Mouse (Mus musculus) MEL (cell line): ENCODE results near the gene Zdbf2. TPM values are rescaled to one million over a fixed set of nuclear protein-coding genes. Genes with fewer than 3 reads are reported as not detected.

Experiments
- DNase-seq: peaks from one replicate; pipeline ENCODE4 v3.0.0; 2011; ENCODE audit warnings: low read depth, low spot score
- H3K27ac ChIP-seq: 2 replicates; pipeline ENCODE4 v1.5.1; 2012; ENCODE audit warnings: low read depth, mild to moderate bottlenecking, control low read depth, low read length, moderate library complexity; ENCODE audit not compliant: control insufficient read depth
- H3K27me3 ChIP-seq, 2 experiments: fragments of 150-350 bp in 1 of 2; sonication (generic) in 1 of 2; 2 replicates each; pipeline ENCODE4 v1.6.1; 2012; ENCODE audit warnings: low read length in 2 of 2, mild to moderate bottlenecking in 2 of 2, improper control_type of control experiment in 1 of 2, moderate library complexity in 1 of 2; ENCODE audit not compliant: insufficient read depth in 2 of 2, control insufficient read depth in 1 of 2
- H3K36me3 ChIP-seq, 2 experiments: 2 replicates each; pipeline ENCODE4 v1.6.1; 2012 to 2014; ENCODE audit warnings: low read length in 2 of 2, improper control_type of control experiment in 1 of 2, inconsistent platforms in 1 of 2, mild to moderate bottlenecking in 1 of 2; ENCODE audit not compliant: insufficient read depth in 2 of 2, control insufficient read depth in 1 of 2
- H3K4me1 ChIP-seq, 2 experiments: fragments of 150-350 bp in 1 of 2; sonication (generic) in 1 of 2; 2 replicates each; pipeline ENCODE4 v1.6.1; 2012; ENCODE audit warnings: low read length in 2 of 2, improper control_type of control experiment in 1 of 2, mild to moderate bottlenecking in 1 of 2; ENCODE audit not compliant: insufficient read depth in 2 of 2, control insufficient read depth in 1 of 2
- H3K4me3 ChIP-seq, 2 experiments: fragments of 150-350 bp in 1 of 2; sonication (generic) in 1 of 2; 2 replicates each; pipeline ENCODE4 v1.5.1; 2012; ENCODE audit warnings: low read depth in 2 of 2, low read length in 2 of 2, mild to moderate bottlenecking in 2 of 2, moderate library complexity in 2 of 2, control low read depth in 1 of 2, improper control_type of control experiment in 1 of 2; ENCODE audit not compliant: control insufficient read depth in 1 of 2, insufficient read depth in 1 of 2
- H3K79me2 ChIP-seq: 2 replicates; pipeline ENCODE4 v1.6.1; 2012; ENCODE audit warnings: mild to moderate bottlenecking, low read length, moderate library complexity; ENCODE audit not compliant: control insufficient read depth, poor library complexity, insufficient read depth
- H3K9ac ChIP-seq: 2 replicates; pipeline ENCODE4 v1.6.1; 2012; ENCODE audit warnings: low read depth, mild to moderate bottlenecking, control low read depth, low read length, moderate library complexity; ENCODE audit not compliant: control insufficient read depth, poor library complexity, severe bottlenecking
- H3K9me3 ChIP-seq: fragments of 150-350 bp; sonication (generic); replicated peaks from 2 replicates; pipeline ENCODE4 v1.6.1; 2012; ENCODE audit warnings: mild to moderate bottlenecking, low read length, improper control_type of control experiment, moderate library complexity; ENCODE audit not compliant: insufficient read depth
- BHLHE40 ChIP-seq: IDR thresholded peaks from 2 replicates; pipeline ENCODE4 v1.6.1; 2012; ENCODE audit warnings: low read depth, mild to moderate bottlenecking, inconsistent platforms, low read length, improper control_type of control experiment, borderline replicate concordance
- E2F4 ChIP-seq: IDR thresholded peaks from 2 replicates; pipeline ENCODE4 v1.6.1; 2011; ENCODE audit warnings: low read depth, low read length, improper control_type of control experiment, borderline replicate concordance
- ETS1 ChIP-seq: IDR thresholded peaks from 2 replicates; pipeline ENCODE4 v1.6.1; 2012; ENCODE audit warnings: low read depth, mild to moderate bottlenecking, inconsistent platforms, low read length, improper control_type of control experiment, moderate library complexity
- GABPA ChIP-seq: IDR thresholded peaks from 2 replicates; pipeline ENCODE4 v1.6.1; 2012; ENCODE audit warnings: low read depth, mild to moderate bottlenecking, inconsistent platforms, low read length, improper control_type of control experiment, moderate library complexity
- GATA1 ChIP-seq: IDR thresholded peaks from 2 replicates; pipeline ENCODE4 v1.6.1; 2011; ENCODE audit warnings: low read depth, low read length, improper control_type of control experiment
- HCFC1 ChIP-seq: IDR thresholded peaks from 2 replicates; pipeline ENCODE4 v1.6.1; 2012; ENCODE audit warnings: low read depth, mild to moderate bottlenecking, inconsistent platforms, low read length, improper control_type of control experiment, moderate library complexity
- MAX ChIP-seq: IDR thresholded peaks from 2 replicates; pipeline ENCODE4 v1.6.1; 2011; ENCODE audit warnings: low read length, improper control_type of control experiment
- MAZ ChIP-seq: IDR thresholded peaks from 2 replicates; pipeline ENCODE4 v1.6.1; 2012; ENCODE audit warnings: low read depth, mild to moderate bottlenecking, inconsistent platforms, low read length, improper control_type of control experiment
- MXI1 ChIP-seq: IDR thresholded peaks from 2 replicates; pipeline ENCODE4 v1.6.1; 2011; ENCODE audit warnings: mild to moderate bottlenecking, low read depth, low read length, improper control_type of control experiment
- NELFE ChIP-seq: IDR thresholded peaks from 2 replicates; pipeline ENCODE4 v1.6.1; 2011; ENCODE audit warnings: low read depth, low read length, improper control_type of control experiment
- NRF1 ChIP-seq: IDR thresholded peaks from 2 replicates; pipeline ENCODE4 v1.6.1; 2014; ENCODE audit warnings: low read depth, mild to moderate bottlenecking, inconsistent platforms, low read length, improper control_type of control experiment, moderate library complexity; ENCODE audit not compliant: poor library complexity, insufficient read depth, severe bottlenecking
- POLR2A ChIP-seq, 2 experiments: IDR thresholded peaks; 2 replicates each; pipeline ENCODE4 v1.6.1; 2011 to 2012; ENCODE audit warnings: low read length in 2 of 2, mild to moderate bottlenecking in 2 of 2, control low read depth in 1 of 2, improper control_type of control experiment in 1 of 2, low read depth in 1 of 2, moderate library complexity in 1 of 2; ENCODE audit not compliant: control insufficient read depth in 1 of 2, insufficient read depth in 1 of 2, poor library complexity in 1 of 2
- POLR2AphosphoS2 ChIP-seq: IDR thresholded peaks from 2 replicates; pipeline ENCODE4 v1.6.1; 2011; ENCODE audit warnings: low read length, improper control_type of control experiment
- RAD21 ChIP-seq: IDR thresholded peaks from 2 replicates; pipeline ENCODE4 v1.6.1; 2011; ENCODE audit warnings: mild to moderate bottlenecking, low read depth, low read length, improper control_type of control experiment
- SIN3A ChIP-seq: IDR thresholded peaks from 2 replicates; pipeline ENCODE4 v1.6.1; 2012; ENCODE audit warnings: low read length, improper control_type of control experiment, inconsistent platforms
- SMC3 ChIP-seq: IDR thresholded peaks from 2 replicates; pipeline ENCODE4 v1.6.1; 2011; ENCODE audit warnings: low read depth, low read length, improper control_type of control experiment
- TCF12 ChIP-seq: IDR thresholded peaks from 2 replicates; pipeline ENCODE4 v1.6.1; 2014; ENCODE audit warnings: low read depth, mild to moderate bottlenecking, inconsistent platforms, low read length, improper control_type of control experiment, moderate library complexity
- USF1 ChIP-seq: IDR thresholded peaks from 2 replicates; pipeline ENCODE4 v1.6.1; 2014; ENCODE audit warnings: low read depth, mild to moderate bottlenecking, inconsistent platforms, low read length, improper control_type of control experiment, moderate library complexity
- ZC3H11A ChIP-seq: IDR thresholded peaks from 2 replicates; pipeline ENCODE4 v1.6.1; 2012; ENCODE audit warnings: low read depth, mild to moderate bottlenecking, inconsistent platforms, low read length, improper control_type of control experiment
- ZKSCAN1 ChIP-seq: IDR thresholded peaks from 2 replicates; pipeline ENCODE4 v1.6.1; 2012; ENCODE audit warnings: low read depth, mild to moderate bottlenecking, inconsistent platforms, low read length, improper control_type of control experiment, moderate library complexity
- ZMIZ1 ChIP-seq: IDR thresholded peaks from 2 replicates; pipeline ENCODE4 v1.6.1; 2012; ENCODE audit warnings: low read depth, mild to moderate bottlenecking, inconsistent platforms, low read length, improper control_type of control experiment, moderate library complexity
- ZNF384 ChIP-seq: IDR thresholded peaks from 2 replicates; pipeline ENCODE4 v1.6.1; 2012; ENCODE audit warnings: low read depth, mild to moderate bottlenecking, inconsistent platforms, low read length, improper control_type of control experiment
- polyA plus RNA-seq, 2 experiments: library from polyadenylated mRNA; stranded (reverse) in 1 of 2; unstranded in 1 of 2; fragments of >175 nt in 1 of 2; fragments of >200 nt in 1 of 2; gene quantifications; 2 replicates each; pipeline versions ENCODE4 v1.2.1 to v1.2.4; 2012; ENCODE audit warnings: low replicate concordance in 2 of 2, low read depth in 1 of 2; ENCODE audit not compliant: insufficient read length in 2 of 2, insufficient read depth in 1 of 2, missing spikeins in 1 of 2
- total RNA-seq: library from RNA; depleted of rRNA; stranded (reverse); fragments of 300-350 nt; gene quantifications from 2 replicates; pipeline ENCODE4 v1.2.3, GENCODE M21; 2012

Zdbf2 gene
- total and polyA plus RNA-seq, 3 experiments, result not detected

DNA sequence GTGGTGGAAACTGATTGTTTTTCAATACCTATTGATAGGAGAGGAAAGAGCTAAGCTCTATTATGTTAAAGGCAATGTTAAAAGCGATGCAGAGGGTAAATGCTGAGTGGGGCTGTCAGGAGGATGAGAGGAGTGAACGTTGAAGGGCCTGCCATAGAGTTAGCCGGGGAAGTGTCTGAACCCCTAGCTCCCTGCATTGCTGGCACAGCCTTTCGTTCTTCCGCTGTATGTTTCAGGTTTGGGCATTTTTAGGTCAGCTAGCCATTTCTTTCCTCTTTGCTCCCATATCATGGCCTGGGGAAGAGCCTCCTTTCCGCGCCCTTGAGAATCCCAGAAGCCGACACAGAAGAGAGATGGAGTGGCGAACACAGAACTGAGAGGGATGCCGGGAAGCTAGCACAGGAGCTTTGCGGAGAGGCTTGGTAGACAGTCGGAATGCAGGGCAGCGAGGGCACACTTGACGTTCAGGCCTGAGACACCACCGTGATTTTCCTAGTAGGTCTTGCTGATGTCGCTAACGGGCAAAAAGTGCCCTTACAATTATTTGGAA lies 11.9 kb upstream of the Zdbf2 start:
- H3K9ac ChIP-seq, result no peak overlapping the region
- H3K9me3 ChIP-seq, result no peaks in the 10 kb centered on the region
- no peak overlapping the region for H3K27ac ChIP-seq
- no peaks in the 10 kb centered on the region for H3K79me2 ChIP-seq
- H3K36me3 ChIP-seq, result no peaks in the 10 kb centered on the region
- no peaks in the 10 kb centered on the region for H3K27me3 ChIP-seq
- no peaks in the 10 kb centered on the region for H3K4me1 ChIP-seq
- DNase-seq, result no peak
- no peak overlapping the region for H3K4me3 ChIP-seq
- TF ChIP-seq E2F4, result no peak
- TF ChIP-seq GATA1, result no peak
- TF ChIP-seq NELFE, result no peak
- TF ChIP-seq ZC3H11A, result no peak
- TF ChIP-seq GABPA, result no peak
- no peak for TF ChIP-seq SIN3A
- TF ChIP-seq RAD21, result no peak
- TF ChIP-seq POLR2AphosphoS2, result no peak
- no peak for TF ChIP-seq MAX
- no peak for TF ChIP-seq ZMIZ1
- no peak for TF ChIP-seq POLR2A (IDR thresholded peaks at IDR 0.05; ENCODE audit: control insufficient read depth in 1 of 2, insufficient read depth in 1 of 2, low read depth in 1 of 2, low read length in 2 of 2, poor library complexity in 1 of 2)
- no peak for TF ChIP-seq MAZ
- no peak for TF ChIP-seq ZKSCAN1
- no peak for TF ChIP-seq TCF12
- TF ChIP-seq USF1, result no peak
- TF ChIP-seq ZNF384, result no peak
- TF ChIP-seq, all 39 proteins: peak for 0

DNA sequence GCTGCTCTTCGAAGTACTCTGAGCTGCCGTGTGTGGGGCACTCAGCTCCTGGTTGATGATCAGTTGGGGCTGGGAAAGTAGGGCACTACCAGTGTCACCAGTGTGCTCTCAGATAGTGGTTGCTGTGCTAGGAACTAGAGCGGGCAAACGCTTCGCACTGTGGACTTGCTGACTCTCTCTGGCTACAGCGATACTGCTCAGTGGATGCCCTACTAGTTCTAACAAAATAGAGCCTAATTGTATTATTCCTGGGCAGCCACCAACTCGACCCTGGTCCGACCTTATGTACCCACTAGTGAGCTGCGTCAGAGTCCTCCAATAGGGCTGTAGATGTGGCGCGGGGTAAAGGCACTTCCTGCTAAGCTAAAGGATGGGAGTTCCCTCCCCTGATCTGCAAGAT lies 9.4 kb upstream of the Zdbf2 start:
- no peaks in the 10 kb centered on the region for H3K36me3 ChIP-seq
- H3K27me3 ChIP-seq, result no peaks in the 10 kb centered on the region
- H3K27ac ChIP-seq, result no peak overlapping the region
- H3K4me1 ChIP-seq, result no peaks in the 10 kb centered on the region
- TF ChIP-seq HCFC1, result no peak
- TF ChIP-seq MAZ, result no peak
- TF ChIP-seq RAD21, result no peak
- no peak for TF ChIP-seq SIN3A
- no peak for TF ChIP-seq SMC3
- TF ChIP-seq ETS1, result no peak
- TF ChIP-seq NRF1, result no peak
- no peak for TF ChIP-seq MXI1
- no peak for TF ChIP-seq BHLHE40
- no peaks in the 10 kb centered on the region for H3K79me2 ChIP-seq
- no peaks in the 10 kb centered on the region for H3K9me3 ChIP-seq
- no peak for DNase-seq
- H3K4me3 ChIP-seq, result no peak overlapping the region
- H3K9ac ChIP-seq, result no peak overlapping the region
